Mouse (Mus musculus): Measurements from ENCODE around the gene Gja4. TPM values are rescaled to one million over a fixed set of nuclear protein-coding genes. Genes with fewer than 3 reads are reported as not detected.

The Gja4 gene
- total and polyA plus RNA-seq, 3 experiments: not detected

DNA sequence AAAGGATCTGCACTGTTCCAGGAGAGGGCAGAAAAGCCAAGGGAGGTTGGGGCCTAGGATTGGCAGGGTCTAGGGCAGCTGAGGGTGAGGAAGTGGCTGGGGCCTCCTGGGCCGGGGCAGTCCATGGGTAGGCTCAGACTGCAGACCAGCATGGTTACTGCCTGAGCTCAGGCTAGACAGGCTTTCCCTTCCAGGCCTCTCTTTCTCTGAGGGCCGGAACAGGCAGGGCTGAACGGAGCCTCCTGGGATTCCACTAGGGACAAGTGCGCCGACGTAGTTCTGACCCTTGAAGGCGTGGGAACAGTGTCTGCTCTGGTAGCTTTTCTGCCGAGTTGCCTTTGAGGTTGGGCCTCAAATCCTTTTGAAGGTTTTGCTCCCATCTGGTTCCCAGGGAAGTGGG, 1.9 kb upstream of the Gja4 start:
- no peaks in the 10 kb centered on the region for H3K27me3 ChIP-seq (ENCODE audit: control insufficient read depth in 1 of 2, insufficient read depth in 2 of 2, low read length in 2 of 2)
- no peak overlapping the region for H3K27ac ChIP-seq (ENCODE audit: control insufficient read depth, low read depth, low read length)
- H3K4me1 ChIP-seq (ENCODE audit: control insufficient read depth in 1 of 2, insufficient read depth in 2 of 2, low read length in 2 of 2): no peaks in the 10 kb centered on the region
- H3K4me3 ChIP-seq (ENCODE audit: control insufficient read depth in 1 of 2, insufficient read depth in 1 of 2, low read depth in 2 of 2, low read length in 2 of 2): no peak overlapping the region
- H3K79me2 ChIP-seq (ENCODE audit: control insufficient read depth, insufficient read depth, low read length, poor library complexity): no peaks in the 10 kb centered on the region
- no peak for TF ChIP-seq TBP (IDR thresholded peaks at IDR 0.05; ENCODE audit: low read depth, low read length)
- no peak for TF ChIP-seq MAX (IDR thresholded peaks at IDR 0.05; ENCODE audit: low read length)
- TF ChIP-seq BHLHE40 (IDR thresholded peaks at IDR 0.05; ENCODE audit: borderline replicate concordance, low read depth, low read length): no peak
- no peak for TF ChIP-seq MYC (IDR thresholded peaks at IDR 0.05; ENCODE audit: low read depth, low read length)
- TF ChIP-seq CHD1 (IDR thresholded peaks at IDR 0.05; ENCODE audit: low read depth, low read length): no peak
- no peak for TF ChIP-seq ELF1 (IDR thresholded peaks at IDR 0.05; ENCODE audit: low read depth, low read length)
- no peak for TF ChIP-seq MYB (IDR thresholded peaks at IDR 0.05; ENCODE audit: low read depth, low read length)
- no peak for TF ChIP-seq ZMIZ1 (IDR thresholded peaks at IDR 0.05; ENCODE audit: low read depth, low read length)
- TF ChIP-seq EP300 (IDR thresholded peaks at IDR 0.05; ENCODE audit: low read depth in 1 of 2, low read length in 2 of 2): no peak
- no peak for TF ChIP-seq USF1 (IDR thresholded peaks at IDR 0.05; ENCODE audit: low read depth, low read length)
- no peak for TF ChIP-seq POLR2AphosphoS2 (IDR thresholded peaks at IDR 0.05; ENCODE audit: low read length)
- TF ChIP-seq SMC3 (IDR thresholded peaks at IDR 0.05; ENCODE audit: low read depth, low read length): no peak
- TF ChIP-seq JUND (IDR thresholded peaks at IDR 0.05; ENCODE audit: low read depth, low read length): no peak
- TF ChIP-seq E2F4 (IDR thresholded peaks at IDR 0.05; ENCODE audit: borderline replicate concordance, low read depth, low read length): no peak
- no peak for TF ChIP-seq USF2 (IDR thresholded peaks at IDR 0.05; ENCODE audit: borderline replicate concordance in 1 of 2, insufficient read depth in 1 of 2, low read depth in 1 of 2, low read length in 2 of 2)
- no peak for TF ChIP-seq POLR2AphosphoS5 (IDR thresholded peaks at IDR 0.05; ENCODE audit: borderline replicate concordance, low read depth, low read length)
- TF ChIP-seq GATA1 (IDR thresholded peaks at IDR 0.05; ENCODE audit: low read depth, low read length): no peak
- no peak for TF ChIP-seq NELFE (IDR thresholded peaks at IDR 0.05; ENCODE audit: low read depth, low read length)
- TF ChIP-seq HCFC1 (IDR thresholded peaks at IDR 0.05; ENCODE audit: low read depth, low read length): no peak
- no peak for TF ChIP-seq UBTF (IDR thresholded peaks at IDR 0.05; ENCODE audit: borderline replicate concordance, insufficient read depth, low read depth, low read length)
- H3K9ac ChIP-seq (ENCODE audit: control insufficient read depth, low read depth, low read length, poor library complexity, severe bottlenecking): no peak overlapping the region
- no peak for DNase-seq (ENCODE audit: low read depth, low spot score)
- H3K36me3 ChIP-seq (ENCODE audit: control insufficient read depth in 1 of 2, insufficient read depth in 2 of 2, low read length in 2 of 2): no peaks in the 10 kb centered on the region
- H3K9me3 ChIP-seq (replicated peaks; ENCODE audit: insufficient read depth, low read length): no peaks in the 10 kb centered on the region

DNA sequence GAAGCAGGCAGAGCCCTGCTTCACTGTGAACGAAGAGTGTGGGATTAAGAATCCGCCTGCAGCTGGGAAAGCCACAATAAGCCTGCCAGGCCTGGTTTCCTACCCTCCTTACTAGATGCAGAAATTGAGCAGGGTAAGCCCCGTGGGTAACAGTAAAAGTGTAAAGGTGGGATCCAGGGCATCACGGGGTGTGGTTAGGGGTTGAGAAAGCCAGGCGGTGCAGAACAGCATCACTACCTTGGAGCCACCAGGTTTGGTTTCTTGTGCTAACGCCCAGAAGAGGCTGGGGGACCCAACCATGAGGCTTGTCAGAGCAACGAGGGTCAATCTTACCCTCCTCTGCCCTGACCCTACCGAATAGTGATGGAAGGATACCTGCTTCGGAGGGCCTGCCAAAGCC, 746 bp upstream of the Gja4 start:
- H3K9ac ChIP-seq (ENCODE audit: control insufficient read depth, low read depth, low read length, poor library complexity, severe bottlenecking): no peak overlapping the region
- DNase-seq (ENCODE audit: low read depth, low spot score): no peak
- no peaks in the 10 kb centered on the region for H3K79me2 ChIP-seq (ENCODE audit: control insufficient read depth, insufficient read depth, low read length, poor library complexity)
- H3K36me3 ChIP-seq (ENCODE audit: control insufficient read depth in 1 of 2, insufficient read depth in 2 of 2, low read length in 2 of 2): no peaks in the 10 kb centered on the region
- H3K27me3 ChIP-seq (ENCODE audit: control insufficient read depth in 1 of 2, insufficient read depth in 2 of 2, low read length in 2 of 2): no peaks in the 10 kb centered on the region
- no peak for TF ChIP-seq MYB (IDR thresholded peaks at IDR 0.05; ENCODE audit: low read depth, low read length)
- no peak for TF ChIP-seq ELF1 (IDR thresholded peaks at IDR 0.05; ENCODE audit: low read depth, low read length)
- no peak for TF ChIP-seq MXI1 (IDR thresholded peaks at IDR 0.05; ENCODE audit: low read depth, low read length)
- TF ChIP-seq MYC (IDR thresholded peaks at IDR 0.05; ENCODE audit: low read depth, low read length): no peak
- TF ChIP-seq JUND (IDR thresholded peaks at IDR 0.05; ENCODE audit: low read depth, low read length): no peak
- TF ChIP-seq POLR2AphosphoS5 (IDR thresholded peaks at IDR 0.05; ENCODE audit: borderline replicate concordance, low read depth, low read length): no peak
- TF ChIP-seq GABPA (IDR thresholded peaks at IDR 0.05; ENCODE audit: low read depth, low read length): no peak
- H3K9me3 ChIP-seq (replicated peaks; ENCODE audit: insufficient read depth, low read length): no peaks in the 10 kb centered on the region
- H3K27ac ChIP-seq (ENCODE audit: control insufficient read depth, low read depth, low read length): no peak overlapping the region
- no peaks in the 10 kb centered on the region for H3K4me1 ChIP-seq (ENCODE audit: control insufficient read depth in 1 of 2, insufficient read depth in 2 of 2, low read length in 2 of 2)
- H3K4me3 ChIP-seq (ENCODE audit: control insufficient read depth in 1 of 2, insufficient read depth in 1 of 2, low read depth in 2 of 2, low read length in 2 of 2): no peak overlapping the region

Data from MEL (cell line).